Mouse (Mus musculus): ENCODE results near the gene Prkg1. TPM values are rescaled to one million over a fixed set of nuclear protein-coding genes. Genes with fewer than 3 reads are reported as not detected.

Gene Prkg1
- polyA plus RNA-seq, 1 experiment from 2014 or later = 12.0 TPM

- H3K9me3 ChIP-seq = no peaks in the 10 kb centered on the region
- H3K4me3 ChIP-seq = no peak overlapping the region
- no peak for DNase-seq (ENCODE audit: low spot score)
- no peaks in the 10 kb centered on the region for H3K36me3 ChIP-seq
- no peaks in the 10 kb centered on the region for H3K27me3 ChIP-seq (ENCODE audit: insufficient read depth, poor library complexity, severe bottlenecking)
- H3K27ac ChIP-seq = no peak overlapping the region
- WGBS = 83% methylated on average over 6 of the region's 6 CpGs
- no peaks in the 10 kb centered on the region for H3K4me1 ChIP-seq
Observed at GRCm38 (mm10) chr19:31188559-31189218, 576.1 kb downstream of the Prkg1 start.

- Histone ChIP-seq H3K36me3 (no peaks in the 10 kb centered on the region), H3K4me3 (no peak overlapping the region), H3K9me3 (no peaks in the 10 kb centered on the region), H3K27me3 (ENCODE audit: insufficient read depth, poor library complexity, severe bottlenecking) (no peaks in the 10 kb centered on the region), H3K4me1 (no peaks in the 10 kb centered on the region), H3K27ac (no peak overlapping the region)
- WGBS = 84% methylated on average over 4 of the region's 4 CpGs
- no peak for DNase-seq (ENCODE audit: low spot score)
Observed at GRCm38 (mm10) chr19:31180757-31181156, 584.1 kb downstream of the Prkg1 start.

- H3K4me3 ChIP-seq = no peak overlapping the region
- no peaks in the 10 kb centered on the region for H3K9me3 ChIP-seq
- 84% methylated on average over 8 of the region's 8 CpGs for whole genome bisulfite sequencing
- no peak for DNase-seq (ENCODE audit: low spot score)
- no peak overlapping the region for H3K27ac ChIP-seq
- H3K36me3 ChIP-seq = no peaks in the 10 kb centered on the region
- H3K27me3 ChIP-seq (ENCODE audit: insufficient read depth, poor library complexity, severe bottlenecking) = no peaks in the 10 kb centered on the region
- no peaks in the 10 kb centered on the region for H3K4me1 ChIP-seq
Observed at GRCm38 (mm10) chr19:31177279-31177922, 587.4 kb downstream of the Prkg1 start.

GRCm38 (mm10) chr19:31170985-31171384 is 593.8 kb downstream of the Prkg1 start:
- no peaks in the 10 kb centered on the region for H3K36me3 ChIP-seq
- no peak for DNase-seq (ENCODE audit: low spot score)
- no peaks in the 10 kb centered on the region for H3K27me3 ChIP-seq (ENCODE audit: insufficient read depth, poor library complexity, severe bottlenecking)
- H3K27ac ChIP-seq = no peak overlapping the region
- H3K9me3 ChIP-seq = no peaks in the 10 kb centered on the region
- H3K4me3 ChIP-seq = no peak overlapping the region
- no peaks in the 10 kb centered on the region for H3K4me1 ChIP-seq
- 53% methylated on average over 1 of the region's 1 CpGs for WGBS

- Histone ChIP-seq H3K9me3 (no peaks in the 10 kb centered on the region), H3K27me3 (ENCODE audit: insufficient read depth, poor library complexity, severe bottlenecking) (no peaks in the 10 kb centered on the region), H3K27ac (no peak overlapping the region), H3K36me3 (no peaks in the 10 kb centered on the region), H3K4me1 (no peaks in the 10 kb centered on the region), H3K4me3 (no peak overlapping the region)
- no peak for DNase-seq (ENCODE audit: low spot score)
- WGBS = 86% methylated on average over 6 of the region's 6 CpGs
Observed at GRCm38 (mm10) chr19:31158944-31159460, 605.8 kb downstream of the Prkg1 start.

- WGBS = 47% methylated on average over 5 of the region's 5 CpGs
- no peaks in the 10 kb centered on the region for H3K9me3 ChIP-seq
Observed at GRCm38 (mm10) chr19:31153399-31153798, 611.4 kb downstream of the Prkg1 start.

GRCm38 (mm10) chr19:31149902-31150301 is 614.9 kb downstream of the Prkg1 start:
- WGBS = 94% methylated on average over 2 of the region's 2 CpGs
- H3K9me3 ChIP-seq = no peaks in the 10 kb centered on the region
- H3K4me3 ChIP-seq = no peak overlapping the region
- H3K27me3 ChIP-seq (ENCODE audit: insufficient read depth, poor library complexity, severe bottlenecking) = no peaks in the 10 kb centered on the region
- DNase-seq (ENCODE audit: low spot score) = no peak
- H3K27ac ChIP-seq = no peak overlapping the region
- H3K36me3 ChIP-seq = no peaks in the 10 kb centered on the region
- H3K4me1 ChIP-seq = no peaks in the 10 kb centered on the region

More at GRCm38 (mm10) chr19:31153399-31153798, 611.4 kb downstream of the Prkg1 start:
- H3K27me3 ChIP-seq (ENCODE audit: insufficient read depth, poor library complexity, severe bottlenecking) = no peaks in the 10 kb centered on the region
- H3K36me3 ChIP-seq = no peaks in the 10 kb centered on the region
- no peak for DNase-seq (ENCODE audit: low spot score)
- H3K27ac ChIP-seq = no peak overlapping the region
- H3K4me1 ChIP-seq = no peaks in the 10 kb centered on the region
- no peak overlapping the region for H3K4me3 ChIP-seq

GRCm38 (mm10) chr19:31147457-31147856 is 617.4 kb downstream of the Prkg1 start:
- Histone ChIP-seq H3K27ac (no peak overlapping the region), H3K36me3 (no peaks in the 10 kb centered on the region), H3K27me3 (ENCODE audit: insufficient read depth, poor library complexity, severe bottlenecking) (no peaks in the 10 kb centered on the region), H3K4me3 (no peak overlapping the region), H3K4me1 (no peaks in the 10 kb centered on the region), H3K9me3 (no peaks in the 10 kb centered on the region)
- 81% methylated on average over 2 of the region's 2 CpGs for WGBS
- no peak for DNase-seq (ENCODE audit: low spot score)

GRCm38 (mm10) chr19:31146156-31146555 is 618.7 kb downstream of the Prkg1 start:
- no peak overlapping the region for H3K4me3 ChIP-seq
- H3K4me1 ChIP-seq = no peaks in the 10 kb centered on the region
- no peak overlapping the region for H3K27ac ChIP-seq
- 84% methylated on average over 3 of the region's 3 CpGs for WGBS
- no peaks in the 10 kb centered on the region for H3K9me3 ChIP-seq
- DNase-seq (ENCODE audit: low spot score) = no peak
- H3K36me3 ChIP-seq = no peaks in the 10 kb centered on the region
- no peaks in the 10 kb centered on the region for H3K27me3 ChIP-seq (ENCODE audit: insufficient read depth, poor library complexity, severe bottlenecking)

GRCm38 (mm10) chr19:31141905-31142304 is 622.9 kb downstream of the Prkg1 start:
- Histone ChIP-seq H3K4me1 (no peaks in the 10 kb centered on the region), H3K27me3 (ENCODE audit: insufficient read depth, poor library complexity, severe bottlenecking) (no peaks in the 10 kb centered on the region), H3K36me3 (no peaks in the 10 kb centered on the region), H3K27ac (no peak overlapping the region), H3K4me3 (no peak overlapping the region), H3K9me3 (no peaks in the 10 kb centered on the region)
- 87% methylated on average over 7 of the region's 7 CpGs for WGBS
- no peak for DNase-seq (ENCODE audit: low spot score)

- Histone ChIP-seq H3K4me1 (no peaks in the 10 kb centered on the region), H3K4me3 (no peak overlapping the region), H3K27ac (no peak overlapping the region), H3K27me3 (ENCODE audit: insufficient read depth, poor library complexity, severe bottlenecking) (no peaks in the 10 kb centered on the region), H3K9me3 (no peaks in the 10 kb centered on the region), H3K36me3 (no peaks in the 10 kb centered on the region)
- no peak for DNase-seq (ENCODE audit: low spot score)
- 39% methylated on average over 2 of the region's 2 CpGs for WGBS
Observed at GRCm38 (mm10) chr19:31136316-31136715, 628.5 kb downstream of the Prkg1 start.

- no peaks in the 10 kb centered on the region for H3K36me3 ChIP-seq
- H3K27ac ChIP-seq = no peak overlapping the region
- no peaks in the 10 kb centered on the region for H3K4me1 ChIP-seq
- 81% methylated on average over 8 of the region's 8 CpGs for WGBS
- no peaks in the 10 kb centered on the region for H3K27me3 ChIP-seq (ENCODE audit: insufficient read depth, poor library complexity, severe bottlenecking)
- H3K9me3 ChIP-seq = no peaks in the 10 kb centered on the region
- no peak overlapping the region for H3K4me3 ChIP-seq
- no peak for DNase-seq (ENCODE audit: low spot score)
Observed at GRCm38 (mm10) chr19:31132614-31133013, 632.2 kb downstream of the Prkg1 start.

GRCm38 (mm10) chr19:31124628-31125027 is 640.2 kb downstream of the Prkg1 start:
- Histone ChIP-seq H3K27me3 (ENCODE audit: insufficient read depth, poor library complexity, severe bottlenecking) (no peaks in the 10 kb centered on the region), H3K27ac (no peak overlapping the region), H3K4me3 (no peak overlapping the region), H3K9me3 (no peaks in the 10 kb centered on the region), H3K36me3 (no peaks in the 10 kb centered on the region), H3K4me1 (no peaks in the 10 kb centered on the region)
- DNase-seq (ENCODE audit: low spot score) = no peak
- WGBS = 88% methylated on average over 3 of the region's 3 CpGs

All from heart, embryonic 10.5 days (tissue).